13 mouse cellular contexts compared by ENCODE assay signal in the genomic region with DNA sequence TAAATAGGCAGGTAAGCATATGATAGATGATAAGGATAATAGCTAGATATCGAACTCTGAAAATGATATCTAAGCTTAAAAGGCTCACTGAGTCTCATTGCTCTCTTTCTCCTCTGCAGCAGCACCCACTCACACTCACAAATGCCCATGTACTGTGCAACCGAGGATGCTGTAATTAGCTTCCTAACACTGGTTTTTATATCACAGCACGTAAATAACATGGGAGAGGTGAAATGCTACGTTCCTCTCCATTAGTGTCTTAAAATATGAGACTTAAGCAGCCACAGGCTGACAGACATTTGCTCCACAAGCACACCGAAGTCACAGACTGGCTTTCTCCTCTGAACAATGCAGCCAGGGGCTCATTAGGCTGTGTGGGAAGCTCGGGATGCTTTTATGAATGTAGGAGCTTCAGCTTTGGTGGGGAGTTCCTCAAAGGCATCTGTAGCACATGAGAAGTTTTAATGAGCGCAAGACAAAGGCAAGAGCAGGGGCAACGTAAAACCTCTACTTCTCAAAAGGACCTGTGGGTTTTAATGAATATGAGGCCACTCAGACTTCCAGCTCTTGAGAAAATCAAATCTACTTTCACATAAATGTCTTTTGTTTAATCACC. TPM values are rescaled to one million over a fixed set of nuclear protein-coding genes. Genes with fewer than 3 reads are reported as not detected.
A peak's percentile ranks its signal among the peaks of the same experiment; 100 is the strongest.
DNase-seq lines count a peak whose midpoint lies in the region; ATAC-seq lines count a peak whose summit lies in the region.
"Had no signal": no experiment of that assay in that cellular context is flagged by ENCODE, and none has a peak within 500 bp of the region (broad histone marks: within the 10 kb centered on the region; RNA-seq: fewer than 3 reads in every experiment).

No protein-coding gene starts in this region.

- peaks cover 20% of the 10 kb centered on the region for H3K4me1 ChIP-seq in forebrain, embryonic 12.5 days
- peaks cover 9% of the 10 kb centered on the region; the same call in 1 of the 2 replicates for H3K4me1 ChIP-seq in midbrain, embryonic 12.5 days

- peaks cover 3% of the 10 kb centered on the region; the same call in 1 of the 2 replicates for H3K27me3 ChIP-seq in forebrain, embryonic 12.5 days
- H3K27me3 ChIP-seq in midbrain, embryonic 12.5 days, result no peaks in the 10 kb centered on the region
- H3K27me3 ChIP-seq: limb, embryonic 15.5 days had no signal

- no peak overlapping the region for H3K9ac ChIP-seq in forebrain, embryonic 12.5 days
- no peak overlapping the region for H3K9ac ChIP-seq in midbrain, embryonic 12.5 days (replicated peaks)
- H3K9ac ChIP-seq: limb, embryonic 15.5 days had no signal

- intact Hi-C loops in heart, postnatal 14 days (cut with DNase I), result no loop called here

- H3K4me2 ChIP-seq in forebrain, embryonic 12.5 days, result peak overlapping the region; percentile 27
- H3K4me2 ChIP-seq in midbrain, embryonic 12.5 days (replicated peaks), result no peak overlapping the region
- H3K4me2 ChIP-seq: limb, embryonic 15.5 days had no signal

- H3K4me3 ChIP-seq in forebrain, embryonic 12.5 days (replicated peaks), result no peak overlapping the region
- H3K4me3 ChIP-seq in midbrain, embryonic 12.5 days, result no peak overlapping the region
- H3K4me3 ChIP-seq: limb, embryonic 15.5 days had no signal

- H3K36me3 ChIP-seq in forebrain, embryonic 12.5 days (replicated peaks), result no peaks in the 10 kb centered on the region
- no peaks in the 10 kb centered on the region for H3K36me3 ChIP-seq in midbrain, embryonic 12.5 days
- H3K36me3 ChIP-seq: limb, embryonic 15.5 days had no signal

- 21% methylated on average over 8 of the region's 8 CpGs for WGBS in forebrain, embryonic 12.5 days
- WGBS in midbrain, embryonic 12.5 days, result 48% methylated on average over 8 of the region's 8 CpGs

- peak; percentile 55 for DNase-seq in heart, adult 11 months
- no peak for DNase-seq in heart, postnatal 14 days
- peak; percentile 85 for DNase-seq in Muller cell, postnatal 12 days (ENCODE audit: inconsistent ontology term)
- DNase-seq in thymus, adult 18-20 months, result no peak
- DNase-seq in right cerebral cortex, postnatal 4 days, result no peak
- DNase-seq: cerebellum, postnatal 36 days; gastrocnemius, postnatal 10 days; kidney, adult 2 months; lung, adult 2 months had no signal

- peak overlapping the region; percentile 78 for H3K27ac ChIP-seq in forebrain, embryonic 12.5 days
- no peak overlapping the region for H3K27ac ChIP-seq in midbrain, embryonic 12.5 days (replicated peaks)
- H3K27ac ChIP-seq: limb, embryonic 15.5 days had no signal

- ATAC-seq in forebrain, embryonic 12.5 days (ENCODE audit: low FRiP score), result peak; percentile 90
- peak; percentile 76; the same call in 1 of the 2 replicates for ATAC-seq in midbrain, embryonic 12.5 days (ENCODE audit: low FRiP score, low read depth)
- ATAC-seq in frontal cortex, adult (ENCODE audit: low TSS enrichment), result no peak

- H3K9me3 ChIP-seq in forebrain, embryonic 12.5 days, result no peaks in the 10 kb centered on the region
- H3K9me3 ChIP-seq in midbrain, embryonic 12.5 days, result no peaks in the 10 kb centered on the region
- H3K9me3 ChIP-seq: limb, embryonic 15.5 days had no signal

RNA-seq across cellular contexts. Expression of a gene that starts 58.6 kb away (rescaled TPM):
- total RNA-seq in heart, postnatal 14 days (2021), result 10 to 100 TPM; 48.0 to 55.1 TPM
- 12.4 TPM in 2 replicates for polyA plus RNA-seq in forebrain, embryonic 12.5 days (2016; fragmentation: Nextera tagmentation; extraction: Ambion mirVana)
- polyA plus RNA-seq in midbrain, embryonic 12.5 days (2016; fragmentation: Nextera tagmentation; extraction: Ambion mirVana), result 11.2 and 11.7 TPM in 2 replicates

Comparison
In these comparisons a context has a peak if more than half of its experiments do, and no peak if none do; other contexts are left out.
1. DNase-seq: peak in heart, adult 11 months (single experiment) and Muller cell, postnatal 12 days (single experiment); none in heart, postnatal 14 days (0 of 2), thymus, adult 18-20 months (0 of 2) and right cerebral cortex, postnatal 4 days (single experiment).